Mouse (Mus musculus): ENCODE data around the gene Rnf180.

DNA sequence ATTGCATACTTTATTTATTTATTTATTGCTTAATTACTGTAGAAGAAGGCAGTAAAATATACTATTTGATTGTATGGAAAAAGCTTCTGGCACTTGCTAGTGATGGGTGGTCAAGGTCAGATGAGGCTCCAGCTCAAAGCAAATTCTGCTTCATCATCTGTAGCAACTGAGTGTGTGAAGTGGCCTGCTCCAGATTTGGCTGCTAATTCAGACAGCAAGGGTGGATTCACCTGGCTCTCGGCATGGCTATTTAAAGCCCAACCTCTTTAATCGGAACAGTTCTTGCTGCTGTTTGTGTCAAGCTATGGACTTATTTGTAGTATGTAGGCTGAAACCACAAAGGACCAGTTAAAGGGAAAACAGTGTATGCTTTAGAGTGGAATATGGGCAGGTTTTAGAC, 161.8 kb downstream of the Rnf180 start:
- no peak for TF ChIP-seq POLR2A (IDR thresholded peaks at IDR 0.05; ENCODE audit: borderline replicate concordance, insufficient read depth, low read length)
- TF ChIP-seq CTCF (IDR thresholded peaks at IDR 0.05; ENCODE audit: borderline replicate concordance, insufficient read depth, low read depth, low read length): no peak
